Mouse (Mus musculus): ENCODE measurements around the gene Hdac10. TPM values are rescaled to one million over a fixed set of nuclear protein-coding genes. Genes with fewer than 3 reads are reported as not detected.

The Hdac10 gene
- polyA plus RNA-seq, 1 experiment = 33.1 TPM

- no peak for DNase-seq (ENCODE audit: low read depth)
- TF ChIP-seq POLR2A (IDR thresholded peaks at IDR 0.05; ENCODE audit: borderline replicate concordance, extremely low read depth, insufficient read depth, insufficient read length, poor library complexity, severe bottlenecking) (no peak), CTCF (IDR thresholded peaks at IDR 0.05; ENCODE audit: borderline replicate concordance, extremely low read depth, insufficient read depth, insufficient read length) (no peak)
Measured at GRCm38 (mm10) chr15:89170102-89170501, 41.6 kb upstream of the Hdac10 start.

DNA sequence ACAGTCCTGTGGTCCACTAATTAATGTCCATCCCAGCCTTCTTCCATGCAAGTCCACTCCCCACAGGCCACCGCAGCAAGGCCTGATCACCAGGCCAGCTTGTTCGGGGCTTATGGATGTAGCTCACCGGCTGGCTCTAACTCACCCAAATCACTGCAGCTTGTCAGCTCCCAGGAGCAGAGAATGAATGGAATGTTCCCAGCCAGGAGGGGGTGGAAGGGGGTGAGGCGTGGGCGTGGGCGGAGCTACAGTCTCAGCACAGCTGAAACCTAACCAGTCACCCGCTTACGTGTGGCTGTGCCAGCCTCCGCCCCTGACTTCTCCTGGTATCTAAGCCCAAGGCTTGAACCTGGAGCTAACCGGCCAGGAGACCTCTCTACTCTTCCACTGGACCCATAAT, 40.9 kb upstream of the Hdac10 start:
- no peak for TF ChIP-seq POLR2A (IDR thresholded peaks at IDR 0.05; ENCODE audit: borderline replicate concordance, extremely low read depth, insufficient read depth, insufficient read length, poor library complexity, severe bottlenecking)
- TF ChIP-seq CTCF (IDR thresholded peaks at IDR 0.05; ENCODE audit: borderline replicate concordance, extremely low read depth, insufficient read depth, insufficient read length) = no peak
- peak; percentile 93 for DNase-seq (ENCODE audit: low read depth)

- TF ChIP-seq POLR2A (IDR thresholded peaks at IDR 0.05; ENCODE audit: borderline replicate concordance, extremely low read depth, insufficient read depth, insufficient read length, poor library complexity, severe bottlenecking) (no peak), CTCF (IDR thresholded peaks at IDR 0.05; ENCODE audit: borderline replicate concordance, extremely low read depth, insufficient read depth, insufficient read length) (no peak)
Measured at GRCm38 (mm10) chr15:89168922-89169321, 40.4 kb upstream of the Hdac10 start.

GRCm38 (mm10) chr15:89165478-89165877, 37.0 kb upstream of the Hdac10 start:
- no peak for DNase-seq (ENCODE audit: low read depth)
- TF ChIP-seq CTCF (IDR thresholded peaks at IDR 0.05; ENCODE audit: borderline replicate concordance, extremely low read depth, insufficient read depth, insufficient read length) = no peak
- TF ChIP-seq POLR2A (IDR thresholded peaks at IDR 0.05; ENCODE audit: borderline replicate concordance, extremely low read depth, insufficient read depth, insufficient read length, poor library complexity, severe bottlenecking) = no peak

More at GRCm38 (mm10) chr15:89168922-89169321, 40.4 kb upstream of the Hdac10 start:
- no peak for DNase-seq (ENCODE audit: low read depth)

GRCm38 (mm10) chr15:89161397-89161796, 32.9 kb upstream of the Hdac10 start:
- DNase-seq (ENCODE audit: low read depth) = no peak
- TF ChIP-seq POLR2A (IDR thresholded peaks at IDR 0.05; ENCODE audit: borderline replicate concordance, extremely low read depth, insufficient read depth, insufficient read length, poor library complexity, severe bottlenecking) (no peak), CTCF (IDR thresholded peaks at IDR 0.05; ENCODE audit: borderline replicate concordance, extremely low read depth, insufficient read depth, insufficient read length) (no peak)

DNA sequence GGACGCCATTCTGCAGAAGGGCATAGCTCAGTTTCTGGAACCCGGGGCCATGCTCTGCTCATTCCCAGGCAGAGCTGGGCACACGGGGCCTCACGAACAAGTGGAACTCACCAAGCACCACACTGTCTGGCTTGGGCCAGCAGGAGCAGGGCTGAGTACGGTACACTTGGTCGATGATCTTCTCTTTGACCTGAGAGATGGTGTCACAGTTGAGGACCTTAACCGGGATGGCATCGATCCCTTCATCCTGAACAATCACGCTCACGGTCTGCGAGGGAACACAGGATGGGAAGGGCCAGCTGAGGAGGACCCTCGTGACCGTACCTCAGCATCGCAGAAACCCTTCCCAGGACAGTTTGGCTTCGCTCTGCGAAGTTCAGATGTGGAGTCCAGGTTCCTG, 30.0 kb upstream of the Hdac10 start:
- no peak for DNase-seq (ENCODE audit: low read depth)

GRCm38 (mm10) chr15:89157954-89158353, 29.5 kb upstream of the Hdac10 start:
- TF ChIP-seq POLR2A (IDR thresholded peaks at IDR 0.05; ENCODE audit: borderline replicate concordance, extremely low read depth, insufficient read depth, insufficient read length, poor library complexity, severe bottlenecking) = no peak
- peak; percentile 86 for TF ChIP-seq CTCF (IDR thresholded peaks at IDR 0.05; ENCODE audit: borderline replicate concordance, extremely low read depth, insufficient read depth, insufficient read length)
- peak; percentile 89 for DNase-seq (ENCODE audit: low read depth)

More for the DNA sequence above, 30.0 kb upstream of the Hdac10 start:
- TF ChIP-seq POLR2A (IDR thresholded peaks at IDR 0.05; ENCODE audit: borderline replicate concordance, extremely low read depth, insufficient read depth, insufficient read length, poor library complexity, severe bottlenecking) (no peak), CTCF (IDR thresholded peaks at IDR 0.05; ENCODE audit: borderline replicate concordance, extremely low read depth, insufficient read depth, insufficient read length) (no peak)

GRCm38 (mm10) chr15:89152312-89152711, 23.8 kb upstream of the Hdac10 start:
- no peak for TF ChIP-seq POLR2A (IDR thresholded peaks at IDR 0.05; ENCODE audit: borderline replicate concordance, extremely low read depth, insufficient read depth, insufficient read length, poor library complexity, severe bottlenecking)
- TF ChIP-seq CTCF (IDR thresholded peaks at IDR 0.05; ENCODE audit: borderline replicate concordance, extremely low read depth, insufficient read depth, insufficient read length) = no peak
- peak; percentile 85 for DNase-seq (ENCODE audit: low read depth)

DNA sequence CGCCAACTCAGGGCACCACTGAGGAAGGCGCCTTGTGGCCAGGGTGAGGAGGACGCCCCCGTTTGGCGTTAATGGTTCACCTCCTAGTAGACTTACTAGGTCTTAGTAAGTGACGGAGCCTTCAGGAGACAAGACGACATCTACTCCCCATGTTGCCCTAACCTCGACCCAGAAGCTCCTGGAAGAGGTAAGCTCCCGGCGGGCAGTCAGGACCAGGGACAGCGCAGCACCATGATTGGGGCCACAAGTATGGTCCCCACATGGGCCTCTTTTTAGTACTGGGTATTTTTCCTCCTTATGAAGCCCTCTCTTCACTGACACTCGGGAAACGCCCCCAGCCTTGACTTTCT, 21.5 kb upstream of the Hdac10 start:
- no peak for DNase-seq (ENCODE audit: low read depth)
- TF ChIP-seq CTCF (IDR thresholded peaks at IDR 0.05; ENCODE audit: borderline replicate concordance, extremely low read depth, insufficient read depth, insufficient read length) = no peak
- TF ChIP-seq POLR2A (IDR thresholded peaks at IDR 0.05; ENCODE audit: borderline replicate concordance, extremely low read depth, insufficient read depth, insufficient read length, poor library complexity, severe bottlenecking) = no peak; the same call in 1 of the 2 replicates

DNA sequence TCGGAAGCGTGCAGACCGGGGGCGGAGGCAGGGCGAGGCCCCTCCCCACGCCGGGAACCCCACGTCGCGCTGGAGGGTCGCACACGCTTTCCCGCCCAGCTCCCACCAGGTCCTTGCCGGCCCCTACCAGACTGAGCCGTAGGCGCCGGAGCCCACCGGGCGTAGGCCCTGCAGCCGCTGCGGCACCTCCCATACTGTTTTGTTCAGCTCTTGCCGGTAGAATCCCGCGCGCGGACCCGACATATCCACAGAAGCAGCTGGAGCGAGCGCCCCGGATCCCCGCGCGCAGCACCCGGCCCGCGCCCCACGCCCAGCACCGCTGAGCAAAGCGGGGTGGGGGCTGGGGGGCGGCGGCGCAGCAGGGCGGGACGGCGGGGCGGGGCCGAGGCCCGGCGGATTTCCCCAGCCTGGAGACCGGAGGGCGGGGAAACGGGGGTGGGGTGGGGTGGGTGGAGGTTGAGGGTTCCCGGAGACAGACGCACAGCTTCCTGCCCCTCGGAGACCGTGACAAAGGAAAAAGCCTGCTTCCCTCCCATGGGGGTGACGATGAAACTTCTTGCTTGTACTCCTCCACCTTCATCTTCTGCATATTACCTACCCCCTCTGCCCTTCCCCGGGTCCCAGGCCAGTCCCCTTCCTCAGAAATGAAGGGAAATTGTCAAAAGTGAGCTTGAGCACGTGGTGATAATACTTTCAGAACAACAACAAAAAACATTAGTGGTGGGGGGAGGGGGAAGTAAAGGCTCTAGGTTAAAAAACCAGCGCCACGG, 21.0 kb upstream of the Hdac10 start, which contains the start of gene Mapk11:
Gene Mapk11, minus strand, starts transcription at position 358 of the 770 bp plus-strand sequence.
- TF ChIP-seq CTCF (IDR thresholded peaks at IDR 0.05; ENCODE audit: borderline replicate concordance, extremely low read depth, insufficient read depth, insufficient read length) (no peak), POLR2A (IDR thresholded peaks at IDR 0.05; ENCODE audit: borderline replicate concordance, extremely low read depth, insufficient read depth, insufficient read length, poor library complexity, severe bottlenecking) (peak; percentile 60)
- peak; percentile 82 for DNase-seq (ENCODE audit: low read depth)

GRCm38 (mm10) chr15:89148496-89149270, 20.2 kb upstream of the Hdac10 start:
- peak; percentile 50 for DNase-seq (ENCODE audit: low read depth)
- TF ChIP-seq POLR2A (IDR thresholded peaks at IDR 0.05; ENCODE audit: borderline replicate concordance, extremely low read depth, insufficient read depth, insufficient read length, poor library complexity, severe bottlenecking) (no peak), CTCF (IDR thresholded peaks at IDR 0.05; ENCODE audit: borderline replicate concordance, extremely low read depth, insufficient read depth, insufficient read length) (no peak)
